Mouse (Mus musculus): ENCODE measurements around the gene Slc13a5. TPM values are rescaled to one million over a fixed set of nuclear protein-coding genes. Genes with fewer than 3 reads are reported as not detected.

Gene Slc13a5
- polyA plus RNA-seq, 1 experiment from 2014 or later = 0.04 TPM

DNA sequence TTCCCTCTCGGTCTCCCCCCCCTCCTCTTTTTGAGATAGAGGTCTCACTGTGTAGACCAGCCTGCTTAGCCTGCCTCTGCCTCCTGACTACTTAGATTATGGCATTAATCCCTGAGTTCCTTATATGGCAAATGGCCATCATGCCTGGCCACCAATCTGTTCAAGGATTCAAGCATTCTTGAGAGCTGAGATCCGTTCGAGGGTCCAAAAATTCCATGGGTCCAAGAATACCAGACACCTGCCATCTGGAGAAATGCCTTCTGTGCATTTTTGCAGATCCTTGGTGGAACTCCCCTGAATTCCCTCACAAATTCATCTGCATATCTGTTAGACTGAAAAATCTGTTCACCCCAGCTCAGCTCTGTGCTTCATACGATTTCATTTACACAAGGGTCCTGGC is 43.6 kb downstream of the Slc13a5 start:
- H3K9ac ChIP-seq (ENCODE audit: low read depth, low read length) = no peak overlapping the region
- 86% methylated on average over 4 of the region's 4 CpGs for WGBS
- ATAC-seq (replicated peaks; ENCODE audit: low FRiP score, low read depth) (no peak), DNase-seq (ENCODE audit: low spot score) (no peak)
- no peak overlapping the region for H3K4me2 ChIP-seq (ENCODE audit: low read length)
- H3K9me3 ChIP-seq (replicated peaks; ENCODE audit: low read length) = no peaks in the 10 kb centered on the region
- no peaks in the 10 kb centered on the region for H3K27me3 ChIP-seq (ENCODE audit: insufficient read depth, low read length)
- H3K4me3 ChIP-seq (replicated peaks; ENCODE audit: low read depth, low read length) = no peak overlapping the region
- no peak for TF ChIP-seq CTCF (IDR thresholded peaks at IDR 0.05; ENCODE audit: low read depth)
- H3K4me1 ChIP-seq (replicated peaks; ENCODE audit: insufficient read depth, low read length) = no peaks in the 10 kb centered on the region
- no peaks in the 10 kb centered on the region for H3K36me3 ChIP-seq (ENCODE audit: insufficient read depth, low read length)
- no peak overlapping the region for H3K27ac ChIP-seq

DNA sequence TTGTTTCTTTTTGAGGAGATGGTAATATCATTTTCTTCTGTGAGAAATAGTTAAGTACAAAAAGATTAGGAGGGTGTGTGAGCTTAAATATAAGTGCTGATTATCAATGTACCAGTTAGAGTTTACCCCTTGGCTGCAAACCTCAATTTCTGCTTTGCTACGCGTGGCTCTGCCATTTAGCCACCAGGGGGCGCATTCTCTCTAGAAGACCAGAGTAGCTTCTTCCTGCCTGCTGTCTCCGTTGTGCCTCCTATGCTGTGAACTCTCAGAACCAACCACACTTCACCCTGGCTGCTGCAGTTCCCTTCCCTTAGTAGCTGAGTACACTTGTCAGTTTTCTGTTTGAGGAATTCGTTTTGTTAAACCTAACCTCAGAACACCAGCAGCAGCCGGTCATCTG is 45.7 kb downstream of the Slc13a5 start:
- no peak for ATAC-seq (replicated peaks; ENCODE audit: low FRiP score, low read depth)

DNA sequence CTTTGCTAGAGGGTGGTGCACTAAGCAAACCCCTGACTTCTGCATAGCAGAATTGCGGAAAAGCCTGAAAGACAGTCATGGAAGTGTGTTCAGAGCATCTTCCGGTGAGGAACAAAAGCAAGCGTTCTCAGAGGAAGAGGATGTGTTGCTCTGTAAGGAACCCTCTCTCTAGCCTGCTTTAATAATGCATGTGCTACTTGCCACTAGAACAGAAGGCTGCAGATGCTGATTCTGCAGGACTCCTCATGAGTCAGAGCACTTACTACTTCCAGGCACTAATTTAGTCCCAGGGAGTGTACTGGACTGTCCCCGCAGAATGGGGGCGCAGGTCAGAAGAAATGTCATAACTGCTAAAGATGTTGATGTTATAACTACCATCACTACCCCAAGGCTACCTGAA is 49.9 kb downstream of the Slc13a5 start:
- no peak for DNase-seq (ENCODE audit: low spot score)
- Histone ChIP-seq H3K9me3 (replicated peaks; ENCODE audit: low read length) (no peaks in the 10 kb centered on the region), H3K9ac (ENCODE audit: low read depth, low read length) (no peak overlapping the region), H3K36me3 (ENCODE audit: insufficient read depth, low read length) (no peaks in the 10 kb centered on the region), H3K27me3 (ENCODE audit: insufficient read depth, low read length) (no peaks in the 10 kb centered on the region), H3K4me3 (replicated peaks; ENCODE audit: low read depth, low read length) (no peak overlapping the region), H3K4me2 (ENCODE audit: low read length) (no peak overlapping the region), H3K4me1 (replicated peaks; ENCODE audit: insufficient read depth, low read length) (peaks cover 5% of the 10 kb centered on the region), H3K27ac (no peak overlapping the region)
- 79% methylated on average over 5 of the region's 5 CpGs for WGBS
- no peak for TF ChIP-seq CTCF (IDR thresholded peaks at IDR 0.05; ENCODE audit: low read depth)
- ATAC-seq (replicated peaks; ENCODE audit: low FRiP score, low read depth) = no peak

More for the DNA sequence above, 45.7 kb downstream of the Slc13a5 start:
- no peak overlapping the region for H3K9ac ChIP-seq (ENCODE audit: low read depth, low read length)
- no peaks in the 10 kb centered on the region for H3K9me3 ChIP-seq (replicated peaks; ENCODE audit: low read length)
- no peak overlapping the region for H3K4me2 ChIP-seq (ENCODE audit: low read length)
- peak; percentile 96 for TF ChIP-seq CTCF (IDR thresholded peaks at IDR 0.05; ENCODE audit: low read depth)
- no peaks in the 10 kb centered on the region for H3K27me3 ChIP-seq (ENCODE audit: insufficient read depth, low read length)
- H3K4me3 ChIP-seq (replicated peaks; ENCODE audit: low read depth, low read length) = no peak overlapping the region
- no peaks in the 10 kb centered on the region for H3K4me1 ChIP-seq (replicated peaks; ENCODE audit: insufficient read depth, low read length)
- H3K36me3 ChIP-seq (ENCODE audit: insufficient read depth, low read length) = no peaks in the 10 kb centered on the region
- WGBS = 15% methylated on average over 6 of the region's 6 CpGs
- DNase-seq (ENCODE audit: low spot score) = peak; percentile 89
- H3K27ac ChIP-seq = no peak overlapping the region

DNA sequence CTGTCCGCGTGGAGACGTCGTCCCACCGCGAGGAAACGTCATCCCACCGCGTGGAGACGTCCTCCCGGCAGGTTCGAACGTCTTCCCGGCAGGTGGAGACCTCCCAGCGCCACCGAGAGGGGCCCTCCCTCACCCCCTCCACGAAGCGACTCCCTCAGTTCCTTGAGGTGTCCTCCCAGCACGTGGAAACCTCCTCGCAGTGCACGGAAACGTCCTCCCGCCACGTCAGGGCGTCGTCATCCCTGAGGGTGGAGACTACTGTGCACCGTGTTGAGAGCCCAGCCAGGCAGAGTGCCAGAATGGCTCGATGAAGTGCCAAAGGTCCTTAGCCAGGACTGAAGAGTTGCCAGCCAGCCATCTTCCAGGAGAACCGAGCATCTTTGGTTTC is 51.6 kb downstream of the Slc13a5 start, which contains the start of gene Med31:
Med31 (minus strand) TSS at position 183 of the 388 bp plus-strand sequence.
- H3K4me3 ChIP-seq (replicated peaks; ENCODE audit: low read depth, low read length) = peak within 1 kb of the TSS; percentile 57
- ATAC-seq (replicated peaks; ENCODE audit: low FRiP score, low read depth) = peak; percentile 81

DNA sequence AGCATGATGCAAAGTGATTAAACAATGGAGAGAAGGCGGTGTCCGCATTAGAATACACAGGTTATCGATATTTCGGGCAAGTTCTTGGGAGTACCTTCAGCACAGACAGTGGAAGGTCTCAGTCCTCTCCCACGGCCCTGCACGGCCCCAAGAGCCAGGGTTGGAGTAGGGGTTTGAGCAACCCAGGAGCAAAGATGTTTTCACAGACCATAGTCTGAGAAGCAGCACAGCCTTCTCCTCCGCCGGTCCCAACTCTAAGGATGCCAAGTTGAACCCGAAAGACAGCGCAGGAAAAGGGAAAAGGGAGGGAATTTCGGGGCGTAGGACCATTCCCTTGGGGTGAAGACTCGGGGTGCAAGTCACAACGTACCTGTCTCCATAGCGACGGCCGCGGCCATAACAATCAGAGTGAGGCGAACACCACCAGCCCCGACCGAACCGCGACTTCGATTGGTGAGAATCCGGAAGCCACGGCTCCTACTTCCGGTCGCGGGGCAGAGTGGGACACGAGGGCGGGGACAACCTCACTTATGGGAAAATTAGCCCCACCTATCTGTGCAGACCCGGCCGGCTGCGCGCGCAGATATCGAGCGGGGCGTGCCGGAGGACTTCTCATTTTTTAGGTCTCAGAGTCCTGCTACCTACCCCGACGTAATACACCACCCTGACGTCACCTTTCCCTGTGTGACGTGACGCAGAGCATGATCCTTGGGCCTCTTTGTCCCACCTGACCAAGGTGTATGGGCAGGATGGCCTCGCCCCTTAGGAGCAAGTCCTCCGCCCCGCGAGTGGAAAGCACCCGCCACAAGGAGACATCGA is 52.2 kb downstream of the Slc13a5 start:
- Histone ChIP-seq H3K36me3 (ENCODE audit: insufficient read depth, low read length) (peaks cover 8% of the 10 kb centered on the region; the same call in 1 of the 2 replicates), H3K27ac (peak overlapping the region; percentile 60), H3K4me2 (ENCODE audit: low read length) (peak overlapping the region; percentile 91), H3K27me3 (ENCODE audit: insufficient read depth, low read length) (no peaks in the 10 kb centered on the region), H3K9me3 (replicated peaks; ENCODE audit: low read length) (no peaks in the 10 kb centered on the region), H3K4me1 (replicated peaks; ENCODE audit: insufficient read depth, low read length) (peaks cover 5% of the 10 kb centered on the region), H3K9ac (ENCODE audit: low read depth, low read length) (peak overlapping the region; percentile 63), H3K4me3 (replicated peaks; ENCODE audit: low read depth, low read length) (peak overlapping the region; percentile 57)
- ATAC-seq (replicated peaks; ENCODE audit: low FRiP score, low read depth) (peak; percentile 94), DNase-seq (ENCODE audit: low spot score) (peak; percentile 98)
- under 1% methylated on average over 51 of the region's 51 CpGs for WGBS
- 0 out of 2 replicates have a peak, but pooled peaks have one; percentile 34 for TF ChIP-seq CTCF (IDR thresholded peaks at IDR 0.05; ENCODE audit: low read depth)

More for the DNA sequence above, 51.6 kb downstream of the Slc13a5 start, which contains the start of gene Med31:
- Histone ChIP-seq H3K9ac (ENCODE audit: low read depth, low read length) (peak within 1 kb of the TSS; percentile 63), H3K4me2 (ENCODE audit: low read length) (peak within 1 kb of the TSS; percentile 91), H3K27ac (peak within 1 kb of the TSS; percentile 60), H3K27me3 (ENCODE audit: insufficient read depth, low read length) (no peaks in the 10 kb centered on the region), H3K36me3 (ENCODE audit: insufficient read depth, low read length) (peaks cover 5% of the 10 kb centered on the region; the same call in 1 of the 2 replicates), H3K4me1 (replicated peaks; ENCODE audit: insufficient read depth, low read length) (peaks cover 5% of the 10 kb centered on the region), H3K9me3 (replicated peaks; ENCODE audit: low read length) (no peaks in the 10 kb centered on the region)
- DNase-seq (ENCODE audit: low spot score) = peak; percentile 55
- TF ChIP-seq CTCF (IDR thresholded peaks at IDR 0.05; ENCODE audit: low read depth) = no peak
- WGBS = under 1% methylated on average over 29 of the region's 29 CpGs

DNA sequence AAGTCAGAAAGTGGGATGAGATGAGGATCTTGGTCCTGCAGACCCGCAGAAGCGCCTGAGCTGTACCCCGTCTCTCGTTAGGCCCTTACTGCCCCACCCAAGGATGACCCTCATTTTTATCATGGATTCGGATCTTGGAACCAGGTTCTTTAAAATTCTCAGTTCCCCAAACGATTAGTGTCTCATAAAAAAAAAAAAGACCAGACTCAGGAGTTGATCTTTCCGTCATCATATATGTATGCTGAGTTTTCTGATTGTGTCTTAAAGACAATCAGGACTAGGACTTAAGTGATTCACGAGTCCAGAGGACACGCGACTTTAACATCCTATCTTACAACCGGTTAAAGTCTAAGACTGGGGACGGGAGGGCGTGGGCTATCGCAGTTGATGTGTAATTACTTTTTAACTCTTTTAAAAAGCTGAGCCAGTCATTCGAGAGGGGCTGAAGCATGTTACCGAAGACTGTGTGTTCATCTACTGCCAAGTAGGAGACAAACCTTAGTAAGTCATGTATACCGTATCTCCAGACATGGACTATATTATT is 59.1 kb downstream of the Slc13a5 start:
- H3K27me3 ChIP-seq (ENCODE audit: insufficient read depth, low read length) = no peaks in the 10 kb centered on the region
- H3K4me1 ChIP-seq (replicated peaks; ENCODE audit: insufficient read depth, low read length) = 0 out of 2 replicates have a peak, but pooled peaks cover 10% of the 10 kb centered on the region
- TF ChIP-seq CTCF (IDR thresholded peaks at IDR 0.05; ENCODE audit: low read depth) = no peak
- 9% methylated on average over 17 of the region's 17 CpGs for WGBS
- H3K36me3 ChIP-seq (ENCODE audit: insufficient read depth, low read length) = peaks cover 8% of the 10 kb centered on the region; the same call in 1 of the 2 replicates
- peak overlapping the region; percentile 81 for H3K9ac ChIP-seq (ENCODE audit: low read depth, low read length)
- peak overlapping the region; percentile 73 for H3K27ac ChIP-seq
- peak; percentile 24 for DNase-seq (ENCODE audit: low spot score)
- H3K9me3 ChIP-seq (replicated peaks; ENCODE audit: low read length) = no peaks in the 10 kb centered on the region
- ATAC-seq (replicated peaks; ENCODE audit: low FRiP score, low read depth) = no peak
- H3K4me3 ChIP-seq (replicated peaks; ENCODE audit: low read depth, low read length) = peak overlapping the region; percentile 92
- peak overlapping the region; percentile 91 for H3K4me2 ChIP-seq (ENCODE audit: low read length)

Data from kidney, postnatal 0 days (tissue).